9 mouse cellular contexts compared by ENCODE assay signal in genomic region chr17:35029691-35030532, GRCm38 (mm10). TPM values are rescaled to one million over a fixed set of nuclear protein-coding genes. Genes with fewer than 3 reads are reported as not detected.
DNase-seq lines count a peak whose midpoint lies in the region; ATAC-seq lines count a peak whose summit lies in the region.
"Had no signal": no experiment of that assay in that cellular context is flagged by ENCODE, and none has a peak within 500 bp of the region (broad histone marks: within the 10 kb centered on the region; RNA-seq: fewer than 3 reads in every experiment).

No protein-coding gene starts in this region.

- DNase-seq in embryo, embryonic 10 days (ENCODE audit: low spot score): peak; percentile 77
- DNase-seq in embryo, embryonic 9.5 days (ENCODE audit: extremely low spot score): no peak
- peak; percentile 33 for DNase-seq in CD4-positive helper T cell, adult 2 months (ENCODE audit: low read depth, low spot score)
- DNase-seq in lung, postnatal 10 days: peak; percentile 42
- DNase-seq in T-cell, adult 2 months (ENCODE audit: low spot score): no peak
- no peak for DNase-seq in layer of hippocampus, adult 18-20 months (ENCODE audit: low spot score in 2 of 2)

- peaks cover 22% of the 10 kb centered on the region for H3K4me1 ChIP-seq in neural tube, embryonic 15.5 days

- no peaks in the 10 kb centered on the region for H3K36me3 ChIP-seq in neural tube, embryonic 15.5 days

- H3K4me2 ChIP-seq in neural tube, embryonic 15.5 days: peak overlapping the region; percentile 46

- no peaks in the 10 kb centered on the region for H3K27me3 ChIP-seq in neural tube, embryonic 15.5 days (replicated peaks)

- H3K9me3 ChIP-seq in neural tube, embryonic 15.5 days (replicated peaks): no peaks in the 10 kb centered on the region

- WGBS in neural tube, embryonic 15.5 days: 30% methylated on average over 19 of the region's 19 CpGs

- no peak overlapping the region for H3K27ac ChIP-seq in neural tube, embryonic 15.5 days (replicated peaks)

- H3K9ac ChIP-seq in neural tube, embryonic 15.5 days (replicated peaks): peak overlapping the region; percentile 26; the same call in 1 of the 2 replicates

- ATAC-seq in granulocyte monocyte progenitor cell, adult 5-6 weeks (replicated peaks; ENCODE audit: poor library complexity, severe bottlenecking): peak; percentile 77
- no peak for ATAC-seq in neural tube, embryonic 15.5 days (ENCODE audit: low FRiP score)

- H3K4me3 ChIP-seq in neural tube, embryonic 15.5 days (replicated peaks): 0 out of 2 replicates have a peak overlapping the region, but pooled peaks have one; percentile 17
- H3K4me3 ChIP-seq: erythroblast, embryonic 14.5 days had no signal

RNA-seq across cellular contexts. Expression of gene Sapcd1, which starts 2.1 kb away (rescaled TPM):
- 2.5 TPM in 1 of 2 replicates, not detected in the other for total RNA-seq in granulocyte monocyte progenitor cell, adult 5-6 weeks (2014; fragmentation: Nextera tagmentation)
- 0.90 TPM in 1 of 2 replicates, not detected in the other for total RNA-seq in granulocyte monocyte progenitor cell, adult 5-6 weeks (2017)
- polyA plus RNA-seq in neural tube, embryonic 15.5 days (2015; fragmentation: Nextera tagmentation; extraction: Ambion mirVana): 1.8 and 6.2 TPM in 2 replicates
- total RNA-seq in layer of hippocampus, adult 18-20 months (2021): 1 to 10 TPM in 1 of 2 experiments, not detected in 1; 1.4 TPM

RNA-seq across cellular contexts. Expression of gene Vwa7, which starts 13.5 kb away (rescaled TPM):
- 0.11 and 0.19 TPM in 2 replicates for total RNA-seq in granulocyte monocyte progenitor cell, adult 5-6 weeks (2014; fragmentation: Nextera tagmentation)
- total RNA-seq in granulocyte monocyte progenitor cell, adult 5-6 weeks (2017): not detected in 2 replicates
- 0.19 and 0.34 TPM in 2 replicates for polyA plus RNA-seq in neural tube, embryonic 15.5 days (2015; fragmentation: Nextera tagmentation; extraction: Ambion mirVana)
- total RNA-seq in layer of hippocampus, adult 18-20 months (2021): under 1 TPM; 0.15 to 0.22 TPM

RNA-seq across cellular contexts. Expression of gene Msh5, which starts 16.6 kb away (rescaled TPM):
- total RNA-seq in granulocyte monocyte progenitor cell, adult 5-6 weeks (2014; fragmentation: Nextera tagmentation): 0.19 and 6.8 TPM in 2 replicates
- 0.62 and 3.6 TPM in 2 replicates for total RNA-seq in granulocyte monocyte progenitor cell, adult 5-6 weeks (2017)
- 2.0 and 3.3 TPM in 2 replicates for polyA plus RNA-seq in neural tube, embryonic 15.5 days (2015; fragmentation: Nextera tagmentation; extraction: Ambion mirVana)
- 1 to 10 TPM; 1.5 to 1.6 TPM for total RNA-seq in layer of hippocampus, adult 18-20 months (2021)

RNA-seq across cellular contexts. Expression of gene Clic1, which starts 19.9 kb away (rescaled TPM):
- 231 and 245 TPM in 2 replicates for total RNA-seq in granulocyte monocyte progenitor cell, adult 5-6 weeks (2014; fragmentation: Nextera tagmentation)
- 268 and 347 TPM in 2 replicates for total RNA-seq in granulocyte monocyte progenitor cell, adult 5-6 weeks (2017)
- polyA plus RNA-seq in neural tube, embryonic 15.5 days (2015; fragmentation: Nextera tagmentation; extraction: Ambion mirVana): 76.6 and 156 TPM in 2 replicates
- 1 to 10 TPM; 7.7 to 8.3 TPM for total RNA-seq in layer of hippocampus, adult 18-20 months (2021)

RNA-seq across cellular contexts. Expression of gene Ddah2, which starts 28.9 kb away (rescaled TPM):
- 3.4 TPM in 1 of 2 replicates, not detected in the other for total RNA-seq in granulocyte monocyte progenitor cell, adult 5-6 weeks (2014; fragmentation: Nextera tagmentation)
- 0.57 and 3.7 TPM in 2 replicates for total RNA-seq in granulocyte monocyte progenitor cell, adult 5-6 weeks (2017)
- 244 and 261 TPM in 2 replicates for polyA plus RNA-seq in neural tube, embryonic 15.5 days (2015; fragmentation: Nextera tagmentation; extraction: Ambion mirVana)
- 10 to 100 TPM in 1 of 2 experiments, 1 to 10 TPM in 1; 9.4 to 11.0 TPM for total RNA-seq in layer of hippocampus, adult 18-20 months (2021)

Comparison
In these comparisons a context has a peak if more than half of its experiments do, and no peak if none do; other contexts are left out.
1. DNase-seq: peak in embryo, embryonic 10 days (single experiment), CD4-positive helper T cell, adult 2 months (single experiment) and lung, postnatal 10 days (single experiment); none in embryo, embryonic 9.5 days (single experiment), T-cell, adult 2 months (single experiment) and layer of hippocampus, adult 18-20 months (0 of 2).